Mouse (Mus musculus): ENCODE measurements around the gene Gm20458.

DNA sequence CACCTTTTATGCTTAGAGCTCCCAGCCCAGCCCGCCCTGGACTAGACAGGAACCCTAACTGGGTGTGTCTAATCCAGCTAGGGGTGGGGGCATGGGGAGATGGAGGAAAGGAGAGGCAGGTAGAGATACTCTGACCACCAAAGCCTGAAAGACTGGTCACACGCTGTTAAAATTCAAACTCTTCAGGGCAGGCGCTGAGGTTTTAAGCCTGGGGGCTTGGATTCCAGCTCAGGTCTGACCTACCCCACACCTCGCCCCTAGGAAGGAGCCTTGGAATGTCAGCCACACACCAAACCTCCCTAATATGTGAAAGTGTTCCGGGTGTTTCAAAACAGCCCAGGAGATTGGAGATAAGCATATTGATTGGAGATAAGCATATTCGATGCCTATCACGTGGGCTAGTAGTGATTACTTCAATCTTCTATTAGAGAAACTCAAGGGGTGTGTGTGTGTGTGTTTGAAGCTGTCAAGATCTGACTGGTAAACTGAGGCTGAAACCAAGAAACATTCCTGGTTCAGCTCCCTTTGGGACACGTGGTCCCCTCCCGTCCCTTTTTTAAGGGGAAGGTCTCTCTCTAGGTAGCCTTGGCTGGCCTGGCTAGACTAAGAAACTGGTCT is 27.4 kb upstream of the Gm20458 start:
- TF ChIP-seq CTCF (IDR thresholded peaks at IDR 0.05; ENCODE audit: low read depth, low read length) (no peak), POLR2A (IDR thresholded peaks at IDR 0.05; ENCODE audit: extremely low read depth, insufficient read depth, low read length) (no peak)
